Mouse (Mus musculus) erythroblast, embryonic 14.5 days (primary cell): ENCODE results near the gene Arpin.

Experiments used
- GATA1 ChIP-seq: IDR thresholded peaks from 2 replicates; pipeline ENCODE4 v1.6.1; 2012; ENCODE audit warnings: low read length, inconsistent platforms, mixed read lengths
- TAL1 ChIP-seq: IDR thresholded peaks from 3 replicates; pipeline ENCODE4 v1.6.1; 2012; ENCODE audit warnings: low read length, inconsistent platforms, mixed read lengths

GRCm38 (mm10) chr7:79895225-79895624 is 39.9 kb downstream of the Arpin start:
- TF ChIP-seq TAL1 (no peak), GATA1 (no peak)
